Mouse (Mus musculus): ENCODE data around the gene Lipc. TPM values are rescaled to one million over a fixed set of nuclear protein-coding genes. Genes with fewer than 3 reads are reported as not detected.

Lipc gene
- polyA plus RNA-seq, 1 experiment from 2014 or later = 0.38 TPM

Small RNA genes within 50 kb of the gene (microRNA-seq; reads per million reads assigned to microRNA genes)
- gene Gm25149 = not detected

Other genes with a start within 250 kb of the Lipc start
- 0.20 and 0.37 TPM in 2 replicates for gene Aqp9, start 216.5 kb upstream of the Lipc start, polyA plus RNA-seq (2014; fragmentation: Nextera tagmentation; extraction: Ambion mirVana)